Mouse (Mus musculus) mature B cell (primary cell): ENCODE measurements around the gene Slc29a1.

Source experiments
- in situ Hi-C: fragments of 300-500 bp; cut with MboI; formaldehyde crosslinking; loops from 2 replicates; pipeline ENCODE4 v1.14.3; 2019

The Slc29a1 gene

DNA sequence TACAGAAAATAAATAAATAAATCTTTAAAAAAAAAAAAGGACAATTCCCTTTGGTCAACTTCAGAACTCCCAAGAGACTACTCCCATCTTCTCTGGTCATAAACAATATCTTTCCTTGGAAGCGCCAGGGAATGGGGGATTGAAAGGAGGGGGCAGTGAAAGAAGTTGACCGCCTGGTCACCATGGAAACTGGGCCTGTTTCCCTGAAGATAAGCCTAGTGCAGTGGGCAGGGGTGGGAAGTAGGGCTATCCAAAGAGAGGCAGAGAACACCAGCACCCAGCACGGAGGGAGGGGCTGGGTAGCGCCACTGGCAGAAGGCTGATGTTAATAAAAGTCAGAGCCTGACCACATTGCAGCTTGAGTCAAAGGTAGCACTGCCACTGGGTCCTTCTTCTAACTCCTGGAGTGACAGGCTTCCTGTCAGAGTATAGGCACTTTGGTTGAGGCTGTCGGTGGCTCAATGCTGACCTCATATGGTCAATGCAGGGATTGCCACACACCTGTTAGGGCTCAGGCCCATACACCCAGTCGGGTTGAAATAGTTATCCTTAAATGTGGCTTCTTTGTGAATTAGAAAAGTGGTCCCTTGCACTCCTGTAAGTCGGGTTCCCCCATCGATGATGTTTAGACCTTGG is 47.5 kb downstream of the Slc29a1 start:
- in situ Hi-C loops = loop anchor here (5.0 kb wide), 1 partner anchor 35 kb away; no protein-coding TSS in a partner anchor

- in situ Hi-C loops = loop anchor here (5.0 kb wide), 1 partner anchor 34 kb away; no protein-coding TSS in a partner anchor
These were observed 48.1 kb downstream of the Slc29a1 start for GRCm38 (mm10) chr17:45551249-45551796.

DNA sequence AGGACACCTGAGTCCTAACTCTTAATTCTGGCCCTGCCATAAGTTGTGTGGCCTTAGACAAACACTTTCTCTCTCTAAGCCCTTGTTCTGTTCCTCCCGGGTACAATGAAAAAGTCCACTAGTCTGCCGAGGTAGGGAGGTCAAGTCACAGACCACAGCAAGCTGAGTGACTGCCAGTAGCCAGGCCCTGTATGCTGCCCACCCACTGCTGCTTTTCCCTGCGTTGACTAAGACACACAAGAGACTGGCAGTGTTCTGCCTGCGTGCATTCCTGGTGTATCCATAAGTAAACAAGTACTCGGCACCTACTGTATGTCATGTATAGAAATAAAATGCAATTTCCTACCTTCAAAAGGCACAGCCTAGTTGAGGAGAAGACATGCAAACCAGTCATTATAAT is 49.2 kb downstream of the Slc29a1 start:
- in situ Hi-C loops = loop anchor here (5.0 kb wide), 1 partner anchor 33 kb away; no protein-coding TSS in a partner anchor

- in situ Hi-C loops = loop anchor here (5.0 kb wide), 1 partner anchor 32 kb away; no protein-coding TSS in a partner anchor
These were observed 49.7 kb downstream of the Slc29a1 start, which contains the start of gene Tmem151b for GRCm38 (mm10) chr17:45549617-45550181. Tmem151b (minus strand) TSS chr17:45549677.

- in situ Hi-C loops = no loop called here
These were observed 50.6 kb downstream of the Slc29a1 start for GRCm38 (mm10) chr17:45548541-45549512.

GRCm38 (mm10) chr17:45547461-45548190 is 51.8 kb downstream of the Slc29a1 start:
- in situ Hi-C loops = no loop called here

GRCm38 (mm10) chr17:45546941-45547340 is 52.5 kb downstream of the Slc29a1 start:
- in situ Hi-C loops = no loop called here

- in situ Hi-C loops = no loop called here
These were observed 54.0 kb downstream of the Slc29a1 start for GRCm38 (mm10) chr17:45545278-45545961.

DNA sequence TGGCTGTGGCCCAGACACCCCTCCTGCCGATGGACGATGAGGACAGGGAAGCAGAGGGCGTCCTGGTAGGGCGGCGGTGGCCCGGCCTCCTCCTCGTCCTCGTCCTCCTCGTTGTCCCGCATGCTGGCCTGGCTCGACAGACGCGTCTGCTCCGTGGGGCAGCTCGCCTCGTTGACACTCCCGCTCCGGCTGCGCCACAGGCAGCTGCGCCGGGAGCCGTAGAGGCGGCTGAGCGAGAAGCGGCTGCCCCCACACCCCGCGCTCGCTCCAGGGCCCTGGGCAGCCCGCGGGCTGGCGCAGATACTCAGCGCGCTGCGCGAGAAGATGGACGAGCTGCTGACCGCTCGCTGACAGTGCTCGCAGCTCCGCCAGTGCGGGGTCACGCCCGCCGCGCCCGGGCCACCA is 54.5 kb downstream of the Slc29a1 start:
- in situ Hi-C loops = no loop called here

GRCm38 (mm10) chr17:45544001-45544872 is 55.2 kb downstream of the Slc29a1 start:
- in situ Hi-C loops = no loop called here

GRCm38 (mm10) chr17:45543115-45543514 is 56.3 kb downstream of the Slc29a1 start:
- in situ Hi-C loops = no loop called here

GRCm38 (mm10) chr17:45542705-45543104 is 56.7 kb downstream of the Slc29a1 start:
- in situ Hi-C loops = no loop called here

DNA sequence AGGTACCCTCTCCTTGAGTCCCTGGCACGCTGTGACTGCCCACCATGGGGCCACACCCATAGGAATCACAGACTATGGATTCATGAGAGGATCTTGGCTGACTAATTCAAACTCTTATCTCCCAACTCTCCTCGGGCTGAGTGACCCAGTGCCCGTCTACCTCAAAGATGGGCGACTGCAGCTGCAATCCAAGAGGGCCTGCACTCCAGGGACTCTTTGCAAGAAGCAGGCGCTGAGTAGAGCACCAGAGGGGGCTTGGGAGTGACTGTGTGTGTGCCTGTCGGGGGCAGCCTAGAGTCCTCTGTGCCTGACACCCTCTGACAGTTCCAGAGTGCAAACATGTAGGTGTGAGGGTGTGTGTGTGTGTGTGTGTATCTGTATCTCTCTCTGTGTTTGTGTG is 57.3 kb downstream of the Slc29a1 start:
- in situ Hi-C loops = no loop called here

GRCm38 (mm10) chr17:45539664-45540063 is 59.7 kb downstream of the Slc29a1 start:
- in situ Hi-C loops = no loop called here

DNA sequence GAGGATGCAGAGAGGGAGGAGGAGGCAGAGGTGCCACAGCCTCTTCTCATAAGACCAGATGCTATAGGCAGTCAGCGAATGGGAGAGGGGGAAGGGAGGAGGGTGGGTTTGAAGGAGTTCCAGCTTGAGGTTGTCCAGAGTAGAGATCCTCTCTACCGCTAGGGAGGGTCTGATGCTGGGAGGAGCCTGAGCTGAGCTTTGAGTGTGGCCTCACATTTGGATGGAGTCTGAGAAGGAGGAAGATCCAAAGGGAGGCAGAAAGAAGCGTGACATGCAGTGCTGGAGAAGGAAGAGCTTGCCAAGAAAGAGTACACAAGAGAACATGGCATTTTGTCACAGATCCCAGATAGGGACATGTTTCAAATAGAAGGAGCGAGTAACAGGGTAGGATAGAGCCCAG is 61.0 kb downstream of the Slc29a1 start:
- in situ Hi-C loops = no loop called here

DNA sequence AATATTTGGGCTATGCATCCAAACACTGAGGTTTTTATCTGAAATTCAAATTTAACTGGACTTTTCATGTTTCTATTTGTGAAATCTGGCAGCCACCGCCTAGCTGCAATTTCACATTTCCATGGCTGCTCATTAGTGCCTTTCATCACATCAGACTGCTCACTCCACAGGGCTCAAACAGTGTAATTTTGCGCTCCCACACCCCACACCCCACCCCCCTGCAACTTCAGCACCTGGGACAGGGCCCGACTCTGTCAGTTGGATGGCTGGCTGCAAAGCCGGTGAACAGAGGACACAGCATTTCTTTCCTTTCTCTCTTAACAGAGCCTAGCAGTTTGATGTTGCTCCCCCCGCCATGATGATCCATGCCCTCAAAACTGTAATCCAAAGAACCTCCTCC is 63.1 kb downstream of the Slc29a1 start:
- in situ Hi-C loops = no loop called here
